In the genomic region with DNA sequence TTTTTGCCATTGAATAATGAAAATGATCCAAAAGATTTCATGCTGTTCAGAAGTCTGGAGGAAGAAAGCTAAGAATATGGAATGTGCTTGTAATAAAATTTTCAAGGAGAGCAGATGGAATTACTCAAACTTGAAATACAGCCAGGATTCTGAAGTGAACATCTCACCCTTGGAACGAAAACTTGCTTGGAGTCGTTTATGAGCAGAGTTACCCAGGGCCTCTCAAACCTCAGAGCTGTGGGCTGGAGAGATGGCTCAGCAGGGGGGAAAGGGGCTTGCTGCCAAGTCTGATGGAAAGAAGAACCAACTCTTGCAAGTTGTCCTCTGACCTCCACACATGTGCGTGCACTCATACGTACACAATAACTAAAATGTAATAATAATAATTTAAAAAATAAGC, we compare ENCODE assay signal across 11 mouse cellular contexts.
DNase-seq lines count a peak whose midpoint lies in the region; ATAC-seq and TF ChIP-seq lines count a peak whose summit lies in the region.
"Had no signal": no experiment of that assay in that cellular context is flagged by ENCODE, and none has a peak within 500 bp of the region (broad histone marks: within the 10 kb centered on the region; RNA-seq: fewer than 3 reads in every experiment).

No protein-coding gene starts in this region.

- H3K4me2 ChIP-seq in heart, embryonic 13.5 days: no peak overlapping the region

- H3K9me3 ChIP-seq in heart, embryonic 13.5 days: peaks cover 14% of the 10 kb centered on the region

- H3K4me3 ChIP-seq in heart, embryonic 13.5 days: no peak overlapping the region
- no peak overlapping the region for H3K4me3 ChIP-seq in heart, adult 2 months
- H3K4me3 ChIP-seq: heart, embryonic 10.5 days had no signal

- WGBS in heart, embryonic 13.5 days: 72% methylated on average over 4 of the region's 4 CpGs
- 67% methylated on average over 4 of the region's 4 CpGs for WGBS in heart, adult 2 months

- no peak for TF ChIP-seq CTCF in heart, adult 2 months (IDR thresholded peaks at IDR 0.05)

- TF ChIP-seq POLR2A in heart, adult 2 months (IDR thresholded peaks at IDR 0.05; ENCODE audit: insufficient read depth, low read depth, low read length): no peak

- intact Hi-C loops in heart, adult 2 months (cut with DNase I): no loop called here

- no peak for TF ChIP-seq EP300 in heart, adult 2 months (IDR thresholded peaks at IDR 0.05; ENCODE audit: insufficient read depth, low read depth, low read length)

- no peaks in the 10 kb centered on the region for H3K27me3 ChIP-seq in heart, embryonic 13.5 days (replicated peaks)
- no peaks in the 10 kb centered on the region for H3K27me3 ChIP-seq in heart, adult 2 months (ENCODE audit: control insufficient read depth, insufficient read depth, low read length)

- ATAC-seq in heart, embryonic 13.5 days (ENCODE audit: extremely low read depth, insufficient number of reproducible peaks, low FRiP score, low TSS enrichment): no peak
- ATAC-seq in common myeloid progenitor, adult 5-6 weeks (replicated peaks; ENCODE audit: low read depth, poor library complexity, severe bottlenecking): peak; percentile 84
- ATAC-seq: activated CD4-positive, CD25-positive, alpha-beta regulatory T cell, adult 4 months had no signal

- H3K27ac ChIP-seq in heart, embryonic 13.5 days (replicated peaks): 0 out of 2 replicates have a peak overlapping the region, but pooled peaks have one; percentile 7
- no peak overlapping the region for H3K27ac ChIP-seq in heart, adult 2 months
- H3K27ac ChIP-seq: heart, embryonic 10.5 days had no signal

- H3K36me3 ChIP-seq in heart, embryonic 13.5 days: no peaks in the 10 kb centered on the region
- H3K36me3 ChIP-seq in heart, adult 2 months (ENCODE audit: control insufficient read depth, insufficient read depth, low read length): no peaks in the 10 kb centered on the region

- no peaks in the 10 kb centered on the region for H3K79me2 ChIP-seq in heart, adult 2 months (replicated peaks; ENCODE audit: control insufficient read depth, insufficient read depth, low read length)

- DNase-seq in heart, adult 2 months: no peak
- DNase-seq in 3T3-L1 (ENCODE audit: low read depth, low spot score): peak; percentile 87
- DNase-seq in kidney, postnatal 4 days: peak; percentile 64 to 69
- no peak for DNase-seq in yolk sac, embryonic 10.5 days (ENCODE audit: low spot score)
- no peak for DNase-seq in urinary bladder, postnatal 36 days (ENCODE audit: low spot score in 2 of 2)
- no peak for DNase-seq in adrenal gland, postnatal 25 days
- DNase-seq: cerebellum, adult 11 months had no signal

- H3K9ac ChIP-seq in heart, embryonic 13.5 days: no peak overlapping the region
- no peak overlapping the region for H3K9ac ChIP-seq in heart, adult 2 months (ENCODE audit: low read depth, low read length)

- H3K4me1 ChIP-seq in heart, embryonic 13.5 days: peaks cover 6% of the 10 kb centered on the region
- no peaks in the 10 kb centered on the region for H3K4me1 ChIP-seq in heart, adult 2 months (ENCODE audit: control insufficient read depth, insufficient read depth, low read length)
- H3K4me1 ChIP-seq: heart, embryonic 10.5 days had no signal

Comparison
In these comparisons a context has a peak if more than half of its experiments do, and no peak if none do; other contexts are left out.
1. DNase-seq: peak in 3T3-L1 (single experiment) and kidney, postnatal 4 days (2 of 2); none in heart, adult 2 months (0 of 2), yolk sac, embryonic 10.5 days (single experiment), urinary bladder, postnatal 36 days (0 of 2) and adrenal gland, postnatal 25 days (single experiment).